Mouse (Mus musculus) midbrain, embryonic 14.5 days (tissue): ENCODE results near the gene Prkce. TPM values are rescaled to one million over a fixed set of nuclear protein-coding genes. Genes with fewer than 3 reads are reported as not detected.

Experiments used
- ATAC-seq: fragments of 200-750 bp; cut with Nextera tagmentation; 2 replicates; pipeline ENCODE4 v1.8.0; 2017; ENCODE audit warnings: moderate number of reproducible peaks, moderate library complexity; ENCODE audit not compliant: low FRiP score, low TSS enrichment
- DNase-seq: peaks from one replicate; pipeline ENCODE4 v3.0.0-alpha.2; 2015
- H3K27ac ChIP-seq: fragments of 300-500 bp; sonication (generic); replicated peaks from 2 replicates; pipeline ENCODE4 v1.5.1; 2014; ENCODE audit warnings: mild to moderate bottlenecking, low read depth, low read length, moderate library complexity
- H3K27me3 ChIP-seq: fragments of 300-500 bp; sonication (generic); 2 replicates; pipeline ENCODE4 v1.6.1; 2014; ENCODE audit warnings: low read length, control low read depth, mixed read lengths; ENCODE audit not compliant: control insufficient read depth, insufficient read depth
- H3K36me3 ChIP-seq: fragments of 300-500 bp; sonication (generic); 2 replicates; pipeline ENCODE4 v1.6.1; 2014; ENCODE audit warnings: low read length, control low read depth; ENCODE audit not compliant: control insufficient read depth, insufficient read depth
- H3K4me1 ChIP-seq: fragments of 300-500 bp; sonication (generic); 2 replicates; pipeline ENCODE4 v1.6.1; 2014; ENCODE audit warnings: mild to moderate bottlenecking, antibody characterized with exemption, low read length, control low read depth; ENCODE audit not compliant: control insufficient read depth, insufficient read depth
- H3K4me2 ChIP-seq: fragments of 300-500 bp; sonication (generic); 2 replicates; pipeline ENCODE4 v1.6.1; 2014; ENCODE audit warnings: mild to moderate bottlenecking, low read length, moderate library complexity
- H3K4me3 ChIP-seq: fragments of 300-500 bp; sonication (generic); replicated peaks from 2 replicates; pipeline ENCODE4 v1.5.1; 2014; ENCODE audit warnings: low read depth, low read length
- H3K9ac ChIP-seq: fragments of 300-500 bp; sonication (generic); replicated peaks from 2 replicates; pipeline ENCODE4 v1.6.1; 2014; ENCODE audit warnings: mild to moderate bottlenecking, low read length, moderate library complexity
- H3K9me3 ChIP-seq: fragments of 300-500 bp; sonication (generic); 2 replicates; pipeline ENCODE4 v1.6.1; 2016; ENCODE audit warnings: low read length, control low read depth, mixed read lengths; ENCODE audit not compliant: control insufficient read depth
- WGBS: fragments of 180-500 bp; shearing (Covaris S2); extraction: QIAGEN DNeasy Blood & Tissue Kit; methylation state at CpG from one replicate; pipeline ENCODE4 v1.1.7; 2014; 5-methylcytosine and 5-hydroxymethylcytosine counted together
- polyA plus RNA-seq: library from polyadenylated mRNA; unstranded; fragments of >200 nt; fragmentation: Nextera tagmentation; extraction: Ambion mirVana; gene quantifications from 2 replicates; pipeline ENCODE4 v1.2.1, GENCODE M21; 2014

Gene Prkce
- polyA plus RNA-seq, 1 experiment from 2014 or later, result 25.4 TPM

GRCm38 (mm10) chr17:86355318-86355717 lies 187.7 kb downstream of the Prkce start:
- H3K36me3 ChIP-seq, result no peaks in the 10 kb centered on the region
- no peak for DNase-seq
- no peak overlapping the region for H3K9ac ChIP-seq
- ATAC-seq, result no peak
- no peaks in the 10 kb centered on the region for H3K27me3 ChIP-seq
- H3K9me3 ChIP-seq, result no peaks in the 10 kb centered on the region
- no peak overlapping the region for H3K4me2 ChIP-seq
- 0 out of 2 replicates have a peak, but pooled peaks cover 3% of the 10 kb centered on the region for H3K4me1 ChIP-seq
- H3K4me3 ChIP-seq, result no peak overlapping the region
- no peak overlapping the region for H3K27ac ChIP-seq
- 89% methylated on average over 2 of the region's 2 CpGs for WGBS

- H3K9ac ChIP-seq, result no peak overlapping the region
- WGBS, result 30% methylated on average over 7 of the region's 7 CpGs
- H3K27me3 ChIP-seq, result no peaks in the 10 kb centered on the region
- peak; percentile 38 for DNase-seq
- no peaks in the 10 kb centered on the region for H3K9me3 ChIP-seq
- H3K4me1 ChIP-seq, result 0 out of 2 replicates have a peak, but pooled peaks cover 3% of the 10 kb centered on the region
- H3K4me3 ChIP-seq, result no peak overlapping the region
- no peak overlapping the region for H3K27ac ChIP-seq
- H3K4me2 ChIP-seq, result no peak overlapping the region
- no peaks in the 10 kb centered on the region for H3K36me3 ChIP-seq
- no peak for ATAC-seq
Measured at GRCm38 (mm10) chr17:86355772-86356451, 188.3 kb downstream of the Prkce start.

- no peak for ATAC-seq
- H3K4me2 ChIP-seq, result no peak overlapping the region
- WGBS, result 73% methylated on average over 5 of the region's 5 CpGs
Measured at GRCm38 (mm10) chr17:86358388-86358787, 190.8 kb downstream of the Prkce start.

GRCm38 (mm10) chr17:86358847-86359246 lies 191.3 kb downstream of the Prkce start:
- 64% methylated on average over 4 of the region's 4 CpGs for WGBS
- Histone ChIP-seq H3K27ac (no peak overlapping the region), H3K9me3 (no peaks in the 10 kb centered on the region), H3K36me3 (no peaks in the 10 kb centered on the region), H3K9ac (no peak overlapping the region), H3K27me3 (no peaks in the 10 kb centered on the region), H3K4me3 (no peak overlapping the region), H3K4me1 (no peaks in the 10 kb centered on the region), H3K4me2 (no peak overlapping the region)
- ATAC-seq (no peak), DNase-seq (no peak)

More at GRCm38 (mm10) chr17:86358388-86358787, 190.8 kb downstream of the Prkce start:
- no peak overlapping the region for H3K4me3 ChIP-seq
- H3K27me3 ChIP-seq, result no peaks in the 10 kb centered on the region
- H3K4me1 ChIP-seq, result no peaks in the 10 kb centered on the region
- H3K9ac ChIP-seq, result no peak overlapping the region
- no peaks in the 10 kb centered on the region for H3K36me3 ChIP-seq
- H3K9me3 ChIP-seq, result no peaks in the 10 kb centered on the region
- no peak overlapping the region for H3K27ac ChIP-seq
- DNase-seq, result no peak

- H3K4me3 ChIP-seq, result no peak overlapping the region
- DNase-seq, result no peak
- WGBS, result 94% methylated on average over 3 of the region's 3 CpGs
- H3K9me3 ChIP-seq, result no peaks in the 10 kb centered on the region
- ATAC-seq, result no peak
- no peaks in the 10 kb centered on the region for H3K27me3 ChIP-seq
- H3K27ac ChIP-seq, result no peak overlapping the region
- H3K4me1 ChIP-seq, result no peaks in the 10 kb centered on the region
- H3K9ac ChIP-seq, result no peak overlapping the region
- H3K4me2 ChIP-seq, result no peak overlapping the region
- no peaks in the 10 kb centered on the region for H3K36me3 ChIP-seq
Measured at GRCm38 (mm10) chr17:86360849-86361248, 193.3 kb downstream of the Prkce start.

- 71% methylated on average over 5 of the region's 5 CpGs for WGBS
- Histone ChIP-seq H3K27me3 (no peaks in the 10 kb centered on the region), H3K9me3 (no peaks in the 10 kb centered on the region), H3K4me1 (0 out of 2 replicates have a peak, but pooled peaks cover 8% of the 10 kb centered on the region), H3K9ac (no peak overlapping the region), H3K4me2 (no peak overlapping the region), H3K27ac (no peak overlapping the region), H3K4me3 (no peak overlapping the region), H3K36me3 (no peaks in the 10 kb centered on the region)
- no peak for ATAC-seq
- no peak for DNase-seq
Measured at GRCm38 (mm10) chr17:86363356-86363755, 195.8 kb downstream of the Prkce start.

- H3K4me2 ChIP-seq, result no peak overlapping the region
- no peak overlapping the region for H3K9ac ChIP-seq
- DNase-seq (no peak), ATAC-seq (no peak)
- no peak overlapping the region for H3K4me3 ChIP-seq
- WGBS, result 78% methylated on average over 16 of the region's 16 CpGs
- H3K9me3 ChIP-seq, result no peaks in the 10 kb centered on the region
- no peaks in the 10 kb centered on the region for H3K27me3 ChIP-seq
- 0 out of 2 replicates have a peak, but pooled peaks cover 8% of the 10 kb centered on the region for H3K4me1 ChIP-seq
- no peaks in the 10 kb centered on the region for H3K36me3 ChIP-seq
- H3K27ac ChIP-seq, result no peak overlapping the region
Measured at GRCm38 (mm10) chr17:86364349-86365075, 196.9 kb downstream of the Prkce start.

- H3K27me3 ChIP-seq, result no peaks in the 10 kb centered on the region
- H3K4me2 ChIP-seq, result no peak overlapping the region
- H3K4me1 ChIP-seq, result peaks cover 16% of the 10 kb centered on the region
- no peaks in the 10 kb centered on the region for H3K9me3 ChIP-seq
- no peaks in the 10 kb centered on the region for H3K36me3 ChIP-seq
- WGBS, result 70% methylated on average over 10 of the region's 10 CpGs
- no peak for ATAC-seq
- no peak overlapping the region for H3K27ac ChIP-seq
- no peak overlapping the region for H3K9ac ChIP-seq
- DNase-seq, result peak; percentile 31
- no peak overlapping the region for H3K4me3 ChIP-seq
Measured at GRCm38 (mm10) chr17:86366919-86367318, 199.3 kb downstream of the Prkce start.
